Mouse (Mus musculus): ENCODE measurements around the gene Esrra. TPM values are rescaled to one million over a fixed set of nuclear protein-coding genes. Genes with fewer than 3 reads are reported as not detected.

Gene Esrra
- total RNA-seq, 2 experiments from 2014 or later = 0.61 to 3.4 TPM

- peak; percentile 73 for ATAC-seq (replicated peaks; ENCODE audit: low FRiP score, poor library complexity, severe bottlenecking)
These were observed 20.0 kb upstream of the Esrra start, which contains the start of gene Bad for GRCm38 (mm10) chr19:6941372-6942248. Gene Bad (plus strand): TSS chr19:6941861.

GRCm38 (mm10) chr19:6940396-6941351 is 19.1 kb upstream of the Esrra start:
- no peak for ATAC-seq (replicated peaks; ENCODE audit: low FRiP score, poor library complexity, severe bottlenecking)

- ATAC-seq (replicated peaks; ENCODE audit: low FRiP score, poor library complexity, severe bottlenecking) = no peak
These were observed 17.7 kb upstream of the Esrra start for GRCm38 (mm10) chr19:6939106-6940002.

GRCm38 (mm10) chr19:6937541-6938465 is 16.2 kb upstream of the Esrra start:
- no peak for ATAC-seq (replicated peaks; ENCODE audit: low FRiP score, poor library complexity, severe bottlenecking)

GRCm38 (mm10) chr19:6936299-6936698 is 14.7 kb upstream of the Esrra start:
- no peak for ATAC-seq (replicated peaks; ENCODE audit: low FRiP score, poor library complexity, severe bottlenecking)

- no peak for ATAC-seq (replicated peaks; ENCODE audit: low FRiP score, poor library complexity, severe bottlenecking)
These were observed 12.8 kb upstream of the Esrra start, which contains the start of gene Kcnk4 for GRCm38 (mm10) chr19:6934195-6934977. Gene Kcnk4 (minus strand): TSS chr19:6934515.

GRCm38 (mm10) chr19:6933436-6934194 is 12.0 kb upstream of the Esrra start:
- ATAC-seq (replicated peaks; ENCODE audit: low FRiP score, poor library complexity, severe bottlenecking) = no peak

GRCm38 (mm10) chr19:6933102-6933435 is 11.5 kb upstream of the Esrra start:
- no peak for ATAC-seq (replicated peaks; ENCODE audit: low FRiP score, poor library complexity, severe bottlenecking)

- no peak for ATAC-seq (replicated peaks; ENCODE audit: low FRiP score, poor library complexity, severe bottlenecking)
These were observed 10.4 kb upstream of the Esrra start for GRCm38 (mm10) chr19:6932018-6932417.

- ATAC-seq (replicated peaks; ENCODE audit: low FRiP score, poor library complexity, severe bottlenecking) = no peak
These were observed 9.4 kb upstream of the Esrra start for GRCm38 (mm10) chr19:6931002-6931401.

GRCm38 (mm10) chr19:6928080-6928479 is 6.5 kb upstream of the Esrra start:
- ATAC-seq (replicated peaks; ENCODE audit: low FRiP score, poor library complexity, severe bottlenecking) = no peak

- no peak for ATAC-seq (replicated peaks; ENCODE audit: low FRiP score, poor library complexity, severe bottlenecking)
These were observed 5.1 kb upstream of the Esrra start for GRCm38 (mm10) chr19:6926559-6927255.

GRCm38 (mm10) chr19:6925611-6926329 is 4.2 kb upstream of the Esrra start:
- no peak for ATAC-seq (replicated peaks; ENCODE audit: low FRiP score, poor library complexity, severe bottlenecking)

- ATAC-seq (replicated peaks; ENCODE audit: low FRiP score, poor library complexity, severe bottlenecking) = no peak
These were observed 3.6 kb upstream of the Esrra start, which contains the start of gene Catsperz for GRCm38 (mm10) chr19:6925307-6925573. Gene Catsperz (minus strand): TSS chr19:6925380.

GRCm38 (mm10) chr19:6924461-6925306 is 3.1 kb upstream of the Esrra start:
- no peak for ATAC-seq (replicated peaks; ENCODE audit: low FRiP score, poor library complexity, severe bottlenecking)
